Mouse (Mus musculus) stomach, embryonic 16.5 days (tissue): ENCODE data around the gene Ubr4. TPM values are rescaled to one million over a fixed set of nuclear protein-coding genes. Genes with fewer than 3 reads are reported as not detected.

ENCODE experiments used
- microRNA-seq: library from miRNA; unstranded; fragments of <30 nt; microRNA quantifications from one replicate; pipeline ENCODE4, GENCODE M21; 2016
- polyA plus RNA-seq: library from polyadenylated mRNA; unstranded; fragments of >200 nt; fragmentation: Nextera tagmentation; extraction: Ambion mirVana; gene quantifications from 2 replicates; pipeline ENCODE4 v1.2.1, GENCODE M21; 2015

Ubr4 gene
- polyA plus RNA-seq, 1 experiment from 2014 or later, result 59.9 TPM

Small RNAs within 50 kb of the gene (microRNA-seq; reads per million reads assigned to microRNA genes)
- 3.0 reads per million, percentile 16 among the genes with 10 or more reads in this experiment for gene Gm24245
- 0.83 reads per million for gene Gm25732

Other genes with a start within 250 kb of the Ubr4 start
- 442 and 560 TPM in 2 replicates for gene Minos1, start 221.5 kb upstream of the Ubr4 start, polyA plus RNA-seq
- gene Capzb, start 159.7 kb upstream of the Ubr4 start, polyA plus RNA-seq, result 421 and 434 TPM in 2 replicates
- gene Pqlc2, start 41.9 kb upstream of the Ubr4 start, polyA plus RNA-seq, result 14.8 and 18.4 TPM in 2 replicates
- gene Akr7a5, start 41.9 kb upstream of the Ubr4 start, polyA plus RNA-seq, result 105 TPM in 2 replicates
- 81.4 and 87.1 TPM in 2 replicates for gene Mrto4, start within 50 bp of the Ubr4 start, polyA plus RNA-seq
- gene Emc1, start within 50 bp of the Ubr4 start, polyA plus RNA-seq, result 24.8 and 25.5 TPM in 2 replicates
- gene Iffo2, start 177.9 kb downstream of the Ubr4 start, polyA plus RNA-seq, result 1.8 and 2.4 TPM in 2 replicates